11 mouse cellular contexts compared by ENCODE assay signal in the genomic region with DNA sequence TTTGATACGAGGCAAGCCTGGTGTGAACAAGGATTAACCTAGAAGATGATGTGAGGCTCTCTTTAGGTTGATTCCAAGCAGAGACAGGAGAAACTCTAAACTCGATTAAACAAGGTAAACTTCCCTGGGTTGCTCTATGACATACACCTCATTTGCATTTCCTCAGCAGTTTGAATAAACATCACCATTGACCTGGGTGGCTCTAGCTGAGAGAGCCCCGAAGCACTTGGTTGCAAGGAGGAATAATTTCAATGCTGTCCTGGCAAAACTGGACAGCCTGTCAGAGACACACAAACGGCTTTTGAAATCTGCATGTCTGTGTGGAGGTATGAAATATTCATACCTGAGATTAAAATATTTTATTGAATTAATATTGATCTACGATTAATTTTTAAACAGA.
"Had no signal": no experiment of that assay in that cellular context is flagged by ENCODE, and none has a peak within 500 bp of the region (broad histone marks: within the 10 kb centered on the region; RNA-seq: fewer than 3 reads in every experiment).

No protein-coding gene starts in this region.

- ATAC-seq: lung, postnatal 0 days had no signal

- H3K27me3 ChIP-seq: kidney, embryonic 15.5 days; liver, embryonic 15.5 days; neural tube, embryonic 12.5 days had no signal

- H3K27ac ChIP-seq: kidney, embryonic 15.5 days; limb, embryonic 10.5 days; liver, embryonic 15.5 days; neural tube, embryonic 12.5 days; stomach, postnatal 0 days had no signal

- H3K4me1 ChIP-seq: kidney, embryonic 15.5 days; limb, embryonic 10.5 days; liver, embryonic 15.5 days; neural tube, embryonic 12.5 days had no signal

- H3K36me3 ChIP-seq: kidney, embryonic 15.5 days; limb, embryonic 10.5 days; liver, embryonic 15.5 days; neural tube, embryonic 12.5 days had no signal

- H3K9ac ChIP-seq: kidney, embryonic 15.5 days; liver, embryonic 15.5 days; neural tube, embryonic 12.5 days had no signal

- DNase-seq: kidney, postnatal 14 days; lung, adult 2 months; lung, postnatal 36 days; thymus, postnatal 4 days had no signal

- H3K9me3 ChIP-seq: kidney, embryonic 15.5 days; limb, embryonic 10.5 days; neural tube, embryonic 12.5 days had no signal

- H3K4me3 ChIP-seq: kidney, embryonic 15.5 days; limb, embryonic 10.5 days; liver, embryonic 15.5 days; neural tube, embryonic 12.5 days had no signal

- H3K4me2 ChIP-seq: kidney, embryonic 15.5 days; liver, embryonic 11.5 days; liver, embryonic 15.5 days; neural tube, embryonic 12.5 days had no signal
